Mouse (Mus musculus) small intestine, adult 2 months (tissue): ENCODE results near the gene Olfr223.

Experiments used
- CTCF ChIP-seq: fragments of 200-500 bp; IDR thresholded peaks from 2 replicates; pipeline ENCODE4 v1.5.1; 2012; ENCODE audit warnings: low read depth, mild to moderate bottlenecking, control low read depth, inconsistent platforms, low read length, moderate library complexity, mixed read lengths; ENCODE audit not compliant: insufficient replicate concordance, insufficient read length; ENCODE audit errors: extremely low read depth
- POLR2A ChIP-seq: fragments of 200-500 bp; IDR thresholded peaks from 2 replicates; pipeline ENCODE4 v1.6.1; 2012; ENCODE audit warnings: low read depth, mild to moderate bottlenecking, control low read depth, inconsistent platforms, low read length, moderate library complexity

- TF ChIP-seq CTCF = no peak
- no peak for TF ChIP-seq POLR2A
Measured at GRCm38 (mm10) chr11:59543376-59543775, 49.7 kb downstream of the Olfr223 start.
